In genomic region chr14:57881074-57881473, GRCm38 (mm10) we compare ENCODE assay signal across 20 mouse cellular contexts. TPM values are rescaled to one million over a fixed set of nuclear protein-coding genes. Genes with fewer than 3 reads are reported as not detected.
DNase-seq lines count a peak whose midpoint lies in the region; ATAC-seq and TF ChIP-seq lines count a peak whose summit lies in the region.
"Had no signal": no experiment of that assay in that cellular context is flagged by ENCODE, and none has a peak within 500 bp of the region (broad histone marks: within the 10 kb centered on the region; RNA-seq: fewer than 3 reads in every experiment).

No protein-coding gene starts in this region.

- H3K27ac ChIP-seq in heart, embryonic 13.5 days (replicated peaks), result peak overlapping the region; percentile 87
- H3K27ac ChIP-seq in intestine, postnatal 0 days (ENCODE audit: low read depth, low read length), result no peak overlapping the region
- H3K27ac ChIP-seq in intestine, embryonic 16.5 days (ENCODE audit: low read length), result no peak overlapping the region
- H3K27ac ChIP-seq: limb, embryonic 13.5 days; liver, embryonic 12.5 days; neural tube, embryonic 15.5 days had no signal

- 0 out of 2 replicates have a peak, but pooled peaks cover 3% of the 10 kb centered on the region for H3K36me3 ChIP-seq in heart, embryonic 13.5 days
- H3K36me3 ChIP-seq in intestine, postnatal 0 days (ENCODE audit: control insufficient read depth, insufficient read depth), result no peaks in the 10 kb centered on the region
- no peaks in the 10 kb centered on the region for H3K36me3 ChIP-seq in intestine, embryonic 16.5 days (ENCODE audit: control insufficient read depth, insufficient read depth, low read length)
- H3K36me3 ChIP-seq: liver, embryonic 12.5 days; neural tube, embryonic 15.5 days had no signal

- intact Hi-C loops in heart, postnatal 25 days (cut with DNase I), result no loop called here

- no peak overlapping the region for H3K4me2 ChIP-seq in heart, embryonic 13.5 days
- H3K4me2 ChIP-seq in intestine, postnatal 0 days (replicated peaks; ENCODE audit: low read depth), result no peak overlapping the region
- no peak overlapping the region for H3K4me2 ChIP-seq in intestine, embryonic 16.5 days (ENCODE audit: low read depth, low read length)
- H3K4me2 ChIP-seq: limb, embryonic 13.5 days; liver, embryonic 12.5 days; neural tube, embryonic 15.5 days had no signal

- no peak overlapping the region for H3K4me3 ChIP-seq in heart, embryonic 13.5 days
- H3K4me3 ChIP-seq in intestine, postnatal 0 days (ENCODE audit: low read depth, low read length), result no peak overlapping the region
- H3K4me3 ChIP-seq in intestine, embryonic 16.5 days (ENCODE audit: low read length), result no peak overlapping the region
- H3K4me3 ChIP-seq: erythroblast, embryonic 14.5 days; gastrocnemius, adult 2 months; left cerebral cortex, adult 2 months; limb, embryonic 13.5 days; liver, embryonic 12.5 days; neural tube, embryonic 15.5 days had no signal

- H3K4me1 ChIP-seq in heart, embryonic 13.5 days, result peaks cover 43% of the 10 kb centered on the region
- no peaks in the 10 kb centered on the region for H3K4me1 ChIP-seq in intestine, postnatal 0 days (replicated peaks; ENCODE audit: control insufficient read depth, insufficient read depth, low read length)
- peaks cover 17% of the 10 kb centered on the region for H3K4me1 ChIP-seq in intestine, embryonic 16.5 days (ENCODE audit: control insufficient read depth, insufficient read depth, low read length)

- no peaks in the 10 kb centered on the region for H3K9me3 ChIP-seq in heart, embryonic 13.5 days
- H3K9me3 ChIP-seq in intestine, postnatal 0 days (ENCODE audit: control insufficient read depth), result no peaks in the 10 kb centered on the region
- H3K9me3 ChIP-seq in intestine, embryonic 16.5 days (ENCODE audit: control insufficient read depth, low read length), result no peaks in the 10 kb centered on the region
- H3K9me3 ChIP-seq: limb, embryonic 13.5 days; liver, embryonic 12.5 days; neural tube, embryonic 15.5 days had no signal

- peak overlapping the region; percentile 54; the same call in 1 of the 2 replicates for H3K9ac ChIP-seq in heart, embryonic 13.5 days
- no peak overlapping the region for H3K9ac ChIP-seq in intestine, postnatal 0 days (ENCODE audit: low read depth, low read length)
- no peak overlapping the region for H3K9ac ChIP-seq in intestine, embryonic 16.5 days (ENCODE audit: low read depth, low read length)
- H3K9ac ChIP-seq: liver, embryonic 12.5 days; neural tube, embryonic 15.5 days had no signal

- H3K27me3 ChIP-seq in heart, embryonic 13.5 days (replicated peaks), result no peaks in the 10 kb centered on the region
- no peaks in the 10 kb centered on the region for H3K27me3 ChIP-seq in intestine, postnatal 0 days (replicated peaks; ENCODE audit: control insufficient read depth, insufficient read depth, low read length)
- no peaks in the 10 kb centered on the region for H3K27me3 ChIP-seq in intestine, embryonic 16.5 days (replicated peaks; ENCODE audit: control insufficient read depth, insufficient read depth, low read length)
- H3K27me3 ChIP-seq: limb, embryonic 13.5 days; liver, embryonic 12.5 days; neural tube, embryonic 15.5 days had no signal

- no peak for ATAC-seq in heart, embryonic 13.5 days (ENCODE audit: extremely low read depth, insufficient number of reproducible peaks, low FRiP score, low TSS enrichment)
- ATAC-seq in intestine, postnatal 0 days, result no peak
- no peak for ATAC-seq in intestine, embryonic 16.5 days
- peak; percentile 13 for ATAC-seq in CD4-positive, CD25-positive, alpha-beta regulatory T cell, adult 4 months
- ATAC-seq: forebrain, embryonic 16.5 days; liver, embryonic 12.5 days had no signal

- no peak for DNase-seq in heart, postnatal 25 days (ENCODE audit: low spot score)
- peak; percentile 32 for DNase-seq in 3T3-L1 (ENCODE audit: low read depth, low spot score)
- no peak for DNase-seq in cerebellum, adult 11-12 months
- no peak for DNase-seq in cerebellum, adult 8-10 months
- DNase-seq: B cell, adult 2 months; midbrain, embryonic 14.5 days; right cerebral cortex, postnatal 25 days; thymus, adult 2 months; thymus, postnatal 36 days had no signal

- peak; percentile 33; the same call in 1 of the 2 replicates for TF ChIP-seq CTCF in intestine, postnatal 0 days (IDR thresholded peaks at IDR 0.05; ENCODE audit: low read depth)

RNA-seq across cellular contexts. Expression of gene Zdhhc20, which starts 9.0 kb away (rescaled TPM):
- polyA plus RNA-seq in heart, embryonic 13.5 days (2015; fragmentation: Nextera tagmentation; extraction: Ambion mirVana), result 41.1 and 42.4 TPM in 2 replicates
- total RNA-seq in heart, postnatal 25 days (2021), result 10 to 100 TPM in 1 of 2 experiments, 1 to 10 TPM in 1; 6.9 to 10.9 TPM
- 28.8 and 32.8 TPM in 2 replicates for polyA plus RNA-seq in intestine, postnatal 0 days (2015; fragmentation: Nextera tagmentation; extraction: Ambion mirVana)
- 55.2 and 58.9 TPM in 2 replicates for polyA plus RNA-seq in intestine, embryonic 16.5 days (2015; fragmentation: Nextera tagmentation; extraction: Ambion mirVana)
- 100 to 1,000 TPM; 212 to 215 TPM for polyA plus RNA-seq in CD4-positive, CD25-positive, alpha-beta regulatory T cell, adult 4 months (2017; shearing (Covaris generic))
- polyA plus RNA-seq: erythroblast, embryonic 14.5 days had no signal

RNA-seq across cellular contexts. Expression of gene Mrpl57, which starts 55.0 kb away (rescaled TPM):
- polyA plus RNA-seq in heart, embryonic 13.5 days (2015; fragmentation: Nextera tagmentation; extraction: Ambion mirVana), result 123 and 135 TPM in 2 replicates
- total RNA-seq in heart, postnatal 25 days (2021), result 10 to 100 TPM; 61.4 to 69.0 TPM
- 211 and 220 TPM in 2 replicates for polyA plus RNA-seq in intestine, postnatal 0 days (2015; fragmentation: Nextera tagmentation; extraction: Ambion mirVana)
- 223 and 225 TPM in 2 replicates for polyA plus RNA-seq in intestine, embryonic 16.5 days (2015; fragmentation: Nextera tagmentation; extraction: Ambion mirVana)
- 10 to 100 TPM; 74.0 to 89.4 TPM for polyA plus RNA-seq in CD4-positive, CD25-positive, alpha-beta regulatory T cell, adult 4 months (2017; shearing (Covaris generic))

RNA-seq across cellular contexts. Expression of gene Ska3, which starts 55.1 kb away (rescaled TPM):
- polyA plus RNA-seq in heart, embryonic 13.5 days (2015; fragmentation: Nextera tagmentation; extraction: Ambion mirVana), result 26.9 and 27.0 TPM in 2 replicates
- total RNA-seq in heart, postnatal 25 days (2021), result under 1 TPM; 0.17 to 0.39 TPM
- 5.3 and 5.8 TPM in 2 replicates for polyA plus RNA-seq in intestine, postnatal 0 days (2015; fragmentation: Nextera tagmentation; extraction: Ambion mirVana)
- polyA plus RNA-seq in intestine, embryonic 16.5 days (2015; fragmentation: Nextera tagmentation; extraction: Ambion mirVana), result 23.9 and 28.0 TPM in 2 replicates
- polyA plus RNA-seq in CD4-positive, CD25-positive, alpha-beta regulatory T cell, adult 4 months (2017; shearing (Covaris generic)), result 1 to 10 TPM; 1.7 to 4.1 TPM
- total RNA-seq: gastrocnemius, adult 2 months had no signal
